Mouse (Mus musculus) midbrain, embryonic 14.5 days (tissue): ENCODE measurements around the gene Ints11. TPM values are rescaled to one million over a fixed set of nuclear protein-coding genes. Genes with fewer than 3 reads are reported as not detected.

Experiments used
- ATAC-seq: fragments of 200-750 bp; cut with Nextera tagmentation; 2 replicates; pipeline ENCODE4 v1.8.0; 2017; ENCODE audit warnings: moderate number of reproducible peaks, moderate library complexity; ENCODE audit not compliant: low FRiP score, low TSS enrichment
- DNase-seq: peaks from one replicate; pipeline ENCODE4 v3.0.0-alpha.2; 2015
- H3K27ac ChIP-seq: fragments of 300-500 bp; sonication (generic); replicated peaks from 2 replicates; pipeline ENCODE4 v1.5.1; 2014; ENCODE audit warnings: mild to moderate bottlenecking, low read depth, low read length, moderate library complexity
- H3K27me3 ChIP-seq: fragments of 300-500 bp; sonication (generic); 2 replicates; pipeline ENCODE4 v1.6.1; 2014; ENCODE audit warnings: low read length, control low read depth, mixed read lengths; ENCODE audit not compliant: control insufficient read depth, insufficient read depth
- H3K36me3 ChIP-seq: fragments of 300-500 bp; sonication (generic); 2 replicates; pipeline ENCODE4 v1.6.1; 2014; ENCODE audit warnings: low read length, control low read depth; ENCODE audit not compliant: control insufficient read depth, insufficient read depth
- H3K4me1 ChIP-seq: fragments of 300-500 bp; sonication (generic); 2 replicates; pipeline ENCODE4 v1.6.1; 2014; ENCODE audit warnings: mild to moderate bottlenecking, antibody characterized with exemption, low read length, control low read depth; ENCODE audit not compliant: control insufficient read depth, insufficient read depth
- H3K4me2 ChIP-seq: fragments of 300-500 bp; sonication (generic); 2 replicates; pipeline ENCODE4 v1.6.1; 2014; ENCODE audit warnings: mild to moderate bottlenecking, low read length, moderate library complexity
- H3K4me3 ChIP-seq: fragments of 300-500 bp; sonication (generic); replicated peaks from 2 replicates; pipeline ENCODE4 v1.5.1; 2014; ENCODE audit warnings: low read depth, low read length
- H3K9ac ChIP-seq: fragments of 300-500 bp; sonication (generic); replicated peaks from 2 replicates; pipeline ENCODE4 v1.6.1; 2014; ENCODE audit warnings: mild to moderate bottlenecking, low read length, moderate library complexity
- H3K9me3 ChIP-seq: fragments of 300-500 bp; sonication (generic); 2 replicates; pipeline ENCODE4 v1.6.1; 2016; ENCODE audit warnings: low read length, control low read depth, mixed read lengths; ENCODE audit not compliant: control insufficient read depth
- WGBS: fragments of 180-500 bp; shearing (Covaris S2); extraction: QIAGEN DNeasy Blood & Tissue Kit; methylation state at CpG from one replicate; pipeline ENCODE4 v1.1.7; 2014; 5-methylcytosine and 5-hydroxymethylcytosine counted together
- polyA plus RNA-seq: library from polyadenylated mRNA; unstranded; fragments of >200 nt; fragmentation: Nextera tagmentation; extraction: Ambion mirVana; gene quantifications from 2 replicates; pipeline ENCODE4 v1.2.1, GENCODE M21; 2014

Ints11 gene
- polyA plus RNA-seq, 1 experiment from 2014 or later, result 78.2 TPM

GRCm38 (mm10) chr4:155901205-155901604 lies 31.9 kb downstream of the Ints11 start:
- Histone ChIP-seq H3K9ac (no peak overlapping the region), H3K4me2 (no peak overlapping the region), H3K4me1 (no peaks in the 10 kb centered on the region), H3K27ac (no peak overlapping the region), H3K36me3 (peaks cover 92% of the 10 kb centered on the region), H3K9me3 (no peaks in the 10 kb centered on the region), H3K4me3 (no peak overlapping the region), H3K27me3 (no peaks in the 10 kb centered on the region)
- DNase-seq (no peak), ATAC-seq (no peak)
- 85% methylated on average over 3 of the region's 3 CpGs for WGBS

GRCm38 (mm10) chr4:155903246-155903645 lies 33.9 kb downstream of the Ints11 start:
- no peaks in the 10 kb centered on the region for H3K27me3 ChIP-seq

GRCm38 (mm10) chr4:155904318-155905102 lies 35.2 kb downstream of the Ints11 start:
- WGBS, result 91% methylated on average over 13 of the region's 13 CpGs
- ATAC-seq, result no peak
- H3K36me3 ChIP-seq, result peaks cover 82% of the 10 kb centered on the region
- no peaks in the 10 kb centered on the region for H3K27me3 ChIP-seq
- H3K9ac ChIP-seq, result no peak overlapping the region
- H3K4me2 ChIP-seq, result no peak overlapping the region
- H3K4me1 ChIP-seq, result no peaks in the 10 kb centered on the region
- peak; percentile 46 for DNase-seq
- no peak overlapping the region for H3K4me3 ChIP-seq
- H3K9me3 ChIP-seq, result no peaks in the 10 kb centered on the region
- no peak overlapping the region for H3K27ac ChIP-seq

More at GRCm38 (mm10) chr4:155903246-155903645, 33.9 kb downstream of the Ints11 start:
- H3K4me3 ChIP-seq, result no peak overlapping the region
- H3K27ac ChIP-seq, result no peak overlapping the region
- 97% methylated on average over 13 of the region's 13 CpGs for WGBS
- H3K9me3 ChIP-seq, result no peaks in the 10 kb centered on the region
- H3K4me1 ChIP-seq, result no peaks in the 10 kb centered on the region
- no peak overlapping the region for H3K9ac ChIP-seq
- H3K4me2 ChIP-seq, result no peak overlapping the region
- H3K36me3 ChIP-seq, result peaks cover 95% of the 10 kb centered on the region
- ATAC-seq (no peak), DNase-seq (no peak)

- no peak overlapping the region for H3K4me2 ChIP-seq
- H3K27ac ChIP-seq, result no peak overlapping the region
- H3K9me3 ChIP-seq, result no peaks in the 10 kb centered on the region
- H3K36me3 ChIP-seq, result peaks cover 71% of the 10 kb centered on the region
- no peak for DNase-seq
- no peak overlapping the region for H3K9ac ChIP-seq
- H3K4me3 ChIP-seq, result no peak overlapping the region
- H3K4me1 ChIP-seq, result no peaks in the 10 kb centered on the region
- no peaks in the 10 kb centered on the region for H3K27me3 ChIP-seq
- WGBS, result 88% methylated on average over 13 of the region's 13 CpGs
- no peak for ATAC-seq
These were observed 36.3 kb downstream of the Ints11 start for GRCm38 (mm10) chr4:155905634-155906033.

- H3K36me3 ChIP-seq, result peaks cover 66% of the 10 kb centered on the region
These were observed 36.8 kb downstream of the Ints11 start for GRCm38 (mm10) chr4:155906125-155906524.

GRCm38 (mm10) chr4:155907003-155907402 lies 37.7 kb downstream of the Ints11 start:
- Histone ChIP-seq H3K27me3 (no peaks in the 10 kb centered on the region), H3K27ac (no peak overlapping the region), H3K9ac (no peak overlapping the region), H3K36me3 (peaks cover 57% of the 10 kb centered on the region), H3K4me1 (no peaks in the 10 kb centered on the region), H3K4me3 (no peak overlapping the region), H3K9me3 (no peaks in the 10 kb centered on the region), H3K4me2 (no peak overlapping the region)
- ATAC-seq (no peak), DNase-seq (no peak)
- WGBS, result 89% methylated on average over 11 of the region's 11 CpGs

More at GRCm38 (mm10) chr4:155906125-155906524, 36.8 kb downstream of the Ints11 start:
- Histone ChIP-seq H3K9me3 (no peaks in the 10 kb centered on the region), H3K4me3 (no peak overlapping the region), H3K9ac (no peak overlapping the region), H3K4me2 (no peak overlapping the region), H3K4me1 (no peaks in the 10 kb centered on the region), H3K27me3 (no peaks in the 10 kb centered on the region), H3K27ac (no peak overlapping the region)
- ATAC-seq (no peak), DNase-seq (no peak)
- WGBS, result 84% methylated on average over 9 of the region's 9 CpGs

GRCm38 (mm10) chr4:155908281-155908680 lies 38.9 kb downstream of the Ints11 start:
- Histone ChIP-seq H3K4me3 (no peak overlapping the region), H3K27ac (no peak overlapping the region), H3K36me3 (peaks cover 45% of the 10 kb centered on the region), H3K9ac (no peak overlapping the region), H3K27me3 (no peaks in the 10 kb centered on the region), H3K4me2 (no peak overlapping the region), H3K4me1 (no peaks in the 10 kb centered on the region), H3K9me3 (no peaks in the 10 kb centered on the region)
- 78% methylated on average over 7 of the region's 7 CpGs for WGBS
- DNase-seq (no peak), ATAC-seq (no peak)

- 95% methylated on average over 4 of the region's 4 CpGs for WGBS
These were observed 39.4 kb downstream of the Ints11 start for GRCm38 (mm10) chr4:155908751-155909150.

GRCm38 (mm10) chr4:155932031-155932430 lies 62.7 kb downstream of the Ints11 start:
- Histone ChIP-seq H3K27me3 (no peaks in the 10 kb centered on the region), H3K4me2 (no peak overlapping the region), H3K27ac (no peak overlapping the region), H3K36me3 (no peaks in the 10 kb centered on the region), H3K4me3 (no peak overlapping the region), H3K4me1 (no peaks in the 10 kb centered on the region), H3K9ac (no peak overlapping the region), H3K9me3 (no peaks in the 10 kb centered on the region)
- DNase-seq (no peak), ATAC-seq (no peak)
- whole genome bisulfite sequencing, result 76% methylated on average over 1 of the region's 1 CpGs

More at GRCm38 (mm10) chr4:155908751-155909150, 39.4 kb downstream of the Ints11 start:
- no peak overlapping the region for H3K4me3 ChIP-seq
- DNase-seq (no peak), ATAC-seq (no peak)
- H3K27ac ChIP-seq, result no peak overlapping the region
- no peaks in the 10 kb centered on the region for H3K4me1 ChIP-seq
- H3K9ac ChIP-seq, result no peak overlapping the region
- H3K9me3 ChIP-seq, result no peaks in the 10 kb centered on the region
- H3K4me2 ChIP-seq, result no peak overlapping the region
- H3K36me3 ChIP-seq, result peaks cover 40% of the 10 kb centered on the region
- H3K27me3 ChIP-seq, result no peaks in the 10 kb centered on the region
